Mouse (Mus musculus) C2C12 (cell line): ENCODE results near the gene Pigl. TPM values are rescaled to one million over a fixed set of nuclear protein-coding genes. Genes with fewer than 3 reads are reported as not detected.

ENCODE experiments used
- H3K27me3 ChIP-seq: one replicate; pipeline ENCODE4 v1.6.1; 2011; ENCODE audit not compliant: control insufficient read depth, insufficient read depth, insufficient read length
- H3K36me3 ChIP-seq: one replicate; pipeline ENCODE4 v1.6.1; 2011; ENCODE audit not compliant: control insufficient read depth, insufficient read depth
- H3K4me3 ChIP-seq: one replicate; pipeline ENCODE4 v1.5.1; 2011; ENCODE audit warnings: mild to moderate bottlenecking, control low read depth; ENCODE audit not compliant: poor library complexity, insufficient read depth, severe bottlenecking
- H3K79me2 ChIP-seq: one replicate; pipeline ENCODE4 v1.6.1; 2011; ENCODE audit not compliant: control insufficient read depth, insufficient read depth
- H3K79me3 ChIP-seq: one replicate; pipeline ENCODE4 v1.6.1; 2011; ENCODE audit warnings: low read depth, control low read depth
- H3ac ChIP-seq: one replicate; pipeline ENCODE3; 2011; ENCODE audit warnings: low read depth; ENCODE audit not compliant: control insufficient read depth, insufficient read length
- CEBPB ChIP-seq: IDR thresholded peaks from one replicate; pipeline ENCODE4 v1.6.1; 2011; ENCODE audit warnings: low read depth, mild to moderate bottlenecking, control low read depth, moderate library complexity
- CTCF ChIP-seq: IDR thresholded peaks from one replicate; pipeline ENCODE4 v1.5.1; 2011; ENCODE audit not compliant: control insufficient read depth, insufficient read depth, insufficient read length
- FOSL1 ChIP-seq: IDR thresholded peaks from one replicate; pipeline ENCODE4 v1.8.0; 2011; ENCODE audit warnings: mild to moderate bottlenecking, low read length; ENCODE audit not compliant: poor library complexity, insufficient read depth, severe bottlenecking
- MAX ChIP-seq: IDR thresholded peaks from one replicate; pipeline ENCODE4 v1.6.1; 2011; ENCODE audit warnings: mild to moderate bottlenecking, control low read depth
- MYOD1 ChIP-seq: IDR thresholded peaks from one replicate; pipeline ENCODE4 v1.6.1; 2011; ENCODE audit warnings: low read depth; ENCODE audit not compliant: control insufficient read depth, insufficient read length
- MYOG ChIP-seq: IDR thresholded peaks from one replicate; pipeline ENCODE4 v1.6.1; 2011; ENCODE audit not compliant: control insufficient read depth, insufficient read length; ENCODE audit errors: extremely low read depth
- USF1 ChIP-seq: IDR thresholded peaks from one replicate; pipeline ENCODE4 v1.6.1; 2011; ENCODE audit warnings: low read depth, mild to moderate bottlenecking, control low read depth, moderate library complexity
- polyA plus RNA-seq: library from polyadenylated mRNA; unstranded; fragments of >200 nt; fragmentation: generic; extraction: Trizol; gene quantifications from one replicate; pipeline ENCODE4 v1.2.1, GENCODE M21; 2012; ENCODE audit warnings: missing spikeins

Gene Pigl
- polyA plus RNA-seq, 1 experiment, result 4.5 TPM

- TF ChIP-seq MYOG, result no peak
- TF ChIP-seq MAX, result no peak
- TF ChIP-seq FOSL1, result no peak
- no peak for TF ChIP-seq CTCF
- TF ChIP-seq CEBPB, result no peak
- peak; percentile 86 for TF ChIP-seq USF1
- Histone ChIP-seq H3K27me3 (no peaks in the 10 kb centered on the region), H3K79me2 (peaks cover 10% of the 10 kb centered on the region), H3K79me3 (peaks cover 7% of the 10 kb centered on the region), H3K4me3 (no peak overlapping the region), H3K36me3 (peaks cover 12% of the 10 kb centered on the region), H3ac (no peak overlapping the region)
Measured at GRCm38 (mm10) chr11:62558961-62559646, 100.8 kb downstream of the Pigl start.

- no peak for TF ChIP-seq MYOD1
- TF ChIP-seq FOSL1, result no peak
- TF ChIP-seq CTCF, result no peak
- TF ChIP-seq MYOG, result no peak
- no peak for TF ChIP-seq USF1
- no peak for TF ChIP-seq MAX
- TF ChIP-seq CEBPB, result no peak
- H3K79me3 ChIP-seq, result no peaks in the 10 kb centered on the region
- no peaks in the 10 kb centered on the region for H3K27me3 ChIP-seq
- no peak overlapping the region for H3ac ChIP-seq
- no peaks in the 10 kb centered on the region for H3K79me2 ChIP-seq
- H3K36me3 ChIP-seq, result no peaks in the 10 kb centered on the region
- H3K4me3 ChIP-seq, result no peak overlapping the region
Measured at GRCm38 (mm10) chr11:62560463-62561016, 102.3 kb downstream of the Pigl start.

DNA sequence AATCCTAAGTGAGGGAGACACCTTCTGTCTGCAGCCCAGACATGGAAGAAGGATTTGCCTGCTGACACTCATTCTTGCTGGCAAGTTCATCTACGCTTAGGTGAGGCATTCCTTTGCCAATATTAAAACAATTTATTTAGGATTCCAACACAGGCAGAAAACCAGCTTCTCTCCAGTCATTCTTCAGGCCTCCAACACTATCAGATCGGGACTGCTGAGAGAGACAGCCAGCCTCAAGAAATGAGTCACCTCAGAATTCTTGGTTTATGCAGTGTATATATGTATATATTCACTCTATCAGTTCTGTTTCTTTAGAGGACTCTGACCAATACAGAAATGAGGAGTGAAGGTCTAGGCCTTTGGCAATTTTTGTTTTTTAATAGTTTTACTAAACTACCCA, 105.3 kb downstream of the Pigl start:
- Histone ChIP-seq H3K79me2 (no peaks in the 10 kb centered on the region), H3ac (no peak overlapping the region), H3K36me3 (no peaks in the 10 kb centered on the region), H3K4me3 (no peak overlapping the region), H3K79me3 (no peaks in the 10 kb centered on the region), H3K27me3 (peaks cover 4% of the 10 kb centered on the region)
- TF ChIP-seq USF1 (no peak), CTCF (no peak), MYOD1 (no peak), FOSL1 (no peak), MAX (no peak), MYOG (no peak), CEBPB (no peak)

Other genes starting within 250 kb of the Pigl start
- gene Adora2b, start 209.5 kb upstream of the Pigl start, polyA plus RNA-seq, result 3.7 TPM
- 38.0 TPM for gene Zswim7, start 177.1 kb upstream of the Pigl start, polyA plus RNA-seq
- gene Ttc19, start 177.0 kb upstream of the Pigl start, polyA plus RNA-seq, result 8.6 TPM
- gene Ncor1, start 81 bp downstream of the Pigl start, polyA plus RNA-seq, result 33.6 TPM
- 21.6 TPM for gene Cenpv, start 80.8 kb downstream of the Pigl start, polyA plus RNA-seq
- 1,633 TPM for gene Ubb, start 92.7 kb downstream of the Pigl start, polyA plus RNA-seq
- 12.8 TPM for gene Trpv2, start 116.0 kb downstream of the Pigl start, polyA plus RNA-seq
- gene Lrrc75a, start 190.1 kb downstream of the Pigl start, polyA plus RNA-seq, result 12.5 TPM
- 29.1 TPM for gene Mmgt2, start 190.2 kb downstream of the Pigl start, polyA plus RNA-seq